Mouse (Mus musculus) layer of hippocampus, postnatal 14 days (tissue): ENCODE results near the gene Cd28. TPM values are rescaled to one million over a fixed set of nuclear protein-coding genes. Genes with fewer than 3 reads are reported as not detected.
"Not testable (repeated sequence)": the region's sequence is repeated elsewhere in the genome, so short reads cannot be mapped to it uniquely, and the experiment has no call there.

Source experiments
- DNase-seq, 2 experiments: peaks; one replicate each; pipeline ENCODE4 v3.0.0; 2021 to 2022; ENCODE audit warnings: low spot score in 2 of 2, mixed read lengths in 1 of 2
- total RNA-seq, 2 experiments: library from RNA; stranded (reverse); gene quantifications; 2 replicates each; pipeline ENCODE4 v1.2.3; 2021

Cd28 gene
- total RNA-seq, 2 experiments from 2014 or later: 0.12 to 0.14 TPM

GRCm38 (mm10) chr1:60795677-60796205 is 79.1 kb downstream of the Cd28 start:
- DNase-seq: no peak

GRCm38 (mm10) chr1:60799795-60800345 is 83.3 kb downstream of the Cd28 start:
- DNase-seq: no peak

- no peak for DNase-seq
These were observed 84.6 kb downstream of the Cd28 start for GRCm38 (mm10) chr1:60801210-60801671.

- DNase-seq: no peak
These were observed 86.7 kb downstream of the Cd28 start for GRCm38 (mm10) chr1:60803128-60803824.

- no peak for DNase-seq
These were observed 87.5 kb downstream of the Cd28 start for GRCm38 (mm10) chr1:60803825-60804696.

GRCm38 (mm10) chr1:60805178-60805577 is 88.6 kb downstream of the Cd28 start:
- DNase-seq: no peak

GRCm38 (mm10) chr1:60807748-60808147 is 91.1 kb downstream of the Cd28 start:
- no peak for DNase-seq

GRCm38 (mm10) chr1:60808466-60808865 is 91.9 kb downstream of the Cd28 start:
- DNase-seq: no peak

GRCm38 (mm10) chr1:60809166-60809565 is 92.6 kb downstream of the Cd28 start:
- no peak for DNase-seq

GRCm38 (mm10) chr1:60810821-60811220 is 94.2 kb downstream of the Cd28 start:
- DNase-seq: no peak

- no peak for DNase-seq
These were observed 95.4 kb downstream of the Cd28 start for GRCm38 (mm10) chr1:60811998-60812397.

GRCm38 (mm10) chr1:60813411-60813810 is 96.8 kb downstream of the Cd28 start:
- DNase-seq: no peak

GRCm38 (mm10) chr1:60815912-60816311 is 99.3 kb downstream of the Cd28 start:
- DNase-seq: no peak

GRCm38 (mm10) chr1:60818491-60818890 is 101.9 kb downstream of the Cd28 start:
- DNase-seq: not testable (repeated sequence)

GRCm38 (mm10) chr1:60819993-60820392 is 103.4 kb downstream of the Cd28 start:
- no peak for DNase-seq

- DNase-seq: no peak
These were observed 104.4 kb downstream of the Cd28 start for GRCm38 (mm10) chr1:60820981-60821380.

- DNase-seq: no peak
These were observed 105.0 kb downstream of the Cd28 start for GRCm38 (mm10) chr1:60821590-60821989.
